Mouse (Mus musculus): Measurements from ENCODE around the gene Gm3448.
"Not testable (repeated sequence)": the region's sequence is repeated elsewhere in the genome, so short reads cannot be mapped to it uniquely, and the experiment has no call there.

Gene Gm3448

DNA sequence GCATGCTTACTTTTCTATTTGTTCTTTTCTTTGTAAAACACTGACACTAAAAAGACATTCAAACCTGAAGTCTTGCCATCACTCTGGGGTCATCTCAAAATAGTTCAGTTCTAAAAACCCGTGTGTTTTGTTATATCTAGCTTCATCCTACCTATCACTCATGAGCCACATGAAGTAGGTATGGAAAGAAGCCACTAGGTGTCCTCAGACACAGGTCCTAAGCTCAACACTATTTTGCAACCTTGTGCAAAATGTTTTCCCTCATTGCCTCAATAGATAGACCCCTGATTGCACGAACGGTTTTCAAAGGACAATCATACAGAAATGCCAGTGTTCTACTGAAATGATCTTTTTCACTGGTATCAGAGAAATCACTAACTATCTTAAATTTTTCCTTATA, 882 bp downstream of the Gm3448 start:
- intact Hi-C loops (cut with DNase I), result not testable (repeated sequence)

DNA sequence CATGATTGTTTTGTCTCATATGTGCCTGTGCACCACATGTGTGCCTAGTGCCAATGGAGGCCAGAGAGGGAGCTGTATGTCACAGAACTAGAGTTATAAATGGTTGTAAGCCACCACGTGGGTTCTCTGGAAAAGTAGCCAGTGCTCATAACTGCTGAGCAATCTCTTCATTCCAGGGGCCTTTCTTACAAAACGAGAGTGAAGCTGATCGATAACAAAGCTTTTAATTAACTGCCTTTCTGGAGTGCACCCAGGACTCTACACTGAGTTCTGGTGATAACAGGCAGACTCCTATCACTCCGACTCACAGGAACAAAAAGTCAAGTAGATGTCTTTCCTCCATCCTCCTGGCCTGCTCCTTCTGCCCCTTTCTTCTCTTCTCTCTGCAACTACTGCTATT, 9.9 kb downstream of the Gm3448 start:
- intact Hi-C loops (cut with DNase I), result not testable (repeated sequence)

GRCm38 (mm10) chr17:15025513-15025912, 15.8 kb downstream of the Gm3448 start:
- intact Hi-C loops (cut with DNase I), result not testable (repeated sequence)

GRCm38 (mm10) chr17:15024502-15025193, 16.7 kb downstream of the Gm3448 start:
- intact Hi-C loops (cut with DNase I), result not testable (repeated sequence)

- intact Hi-C loops (cut with DNase I), result not testable (repeated sequence)
Measured at GRCm38 (mm10) chr17:15023878-15024492, 17.4 kb downstream of the Gm3448 start.

GRCm38 (mm10) chr17:15021503-15022220, 19.7 kb downstream of the Gm3448 start:
- intact Hi-C loops (cut with DNase I), result not testable (repeated sequence)

DNA sequence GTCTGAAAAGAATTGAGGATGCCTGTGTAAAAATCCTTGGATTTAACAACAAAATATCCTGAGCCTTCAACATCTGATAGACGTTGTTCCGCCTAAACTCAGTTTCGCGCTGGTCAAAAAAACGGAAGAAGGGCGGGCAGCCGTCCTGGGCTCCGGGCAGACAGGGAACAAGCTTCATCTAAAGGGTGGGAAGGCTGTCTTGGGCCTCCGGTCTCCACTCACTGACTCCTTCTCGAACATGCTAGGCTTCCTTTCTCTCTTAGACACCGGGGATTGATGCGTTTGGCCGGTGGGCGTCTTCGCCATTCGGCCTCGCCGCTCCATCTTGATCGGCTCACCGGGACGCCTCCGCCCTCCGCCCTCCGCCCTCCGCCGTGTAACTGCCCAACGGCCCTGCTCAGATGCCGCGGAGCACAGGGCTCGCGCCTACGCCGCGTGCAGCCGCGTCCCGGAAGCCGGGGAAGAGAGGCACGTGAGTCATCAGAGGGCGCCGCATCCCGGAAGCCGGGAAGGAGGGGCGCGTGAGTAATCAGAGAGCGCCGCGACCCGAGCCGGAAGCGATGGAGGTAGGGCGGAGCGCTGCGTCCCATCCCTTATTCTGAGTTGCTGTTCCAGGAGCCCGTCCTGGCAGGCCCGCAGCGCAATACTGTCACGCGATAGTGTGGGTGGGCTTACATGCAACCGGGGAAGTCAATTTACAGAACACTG, 31.5 kb downstream of the Gm3448 start, which contains the start of gene Gm3435:
Gm3435 (plus strand) TSS at position 471 of the 708 bp plus-strand sequence.
- intact Hi-C loops (cut with DNase I), result not testable (repeated sequence)

- intact Hi-C loops (cut with DNase I), result not testable (repeated sequence)
Measured at GRCm38 (mm10) chr17:15009088-15009487, 32.2 kb downstream of the Gm3448 start.

DNA sequence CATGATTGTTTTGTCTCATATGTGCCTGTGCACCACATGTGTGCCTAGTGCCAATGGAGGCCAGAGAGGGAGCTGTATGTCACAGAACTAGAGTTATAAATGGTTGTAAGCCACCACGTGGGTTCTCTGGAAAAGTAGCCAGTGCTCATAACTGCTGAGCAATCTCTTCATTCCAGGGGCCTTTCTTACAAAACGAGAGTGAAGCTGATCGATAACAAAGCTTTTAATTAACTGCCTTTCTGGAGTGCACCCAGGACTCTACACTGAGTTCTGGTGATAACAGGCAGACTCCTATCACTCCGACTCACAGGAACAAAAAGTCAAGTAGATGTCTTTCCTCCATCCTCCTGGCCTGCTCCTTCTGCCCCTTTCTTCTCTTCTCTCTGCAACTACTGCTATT, 41.3 kb downstream of the Gm3448 start:
- intact Hi-C loops (cut with DNase I), result not testable (repeated sequence)

GRCm38 (mm10) chr17:14994140-14994539, 47.2 kb downstream of the Gm3448 start:
- intact Hi-C loops (cut with DNase I), result not testable (repeated sequence)

- intact Hi-C loops (cut with DNase I), result not testable (repeated sequence)
Measured at GRCm38 (mm10) chr17:14993139-14993832, 48.1 kb downstream of the Gm3448 start.

DNA sequence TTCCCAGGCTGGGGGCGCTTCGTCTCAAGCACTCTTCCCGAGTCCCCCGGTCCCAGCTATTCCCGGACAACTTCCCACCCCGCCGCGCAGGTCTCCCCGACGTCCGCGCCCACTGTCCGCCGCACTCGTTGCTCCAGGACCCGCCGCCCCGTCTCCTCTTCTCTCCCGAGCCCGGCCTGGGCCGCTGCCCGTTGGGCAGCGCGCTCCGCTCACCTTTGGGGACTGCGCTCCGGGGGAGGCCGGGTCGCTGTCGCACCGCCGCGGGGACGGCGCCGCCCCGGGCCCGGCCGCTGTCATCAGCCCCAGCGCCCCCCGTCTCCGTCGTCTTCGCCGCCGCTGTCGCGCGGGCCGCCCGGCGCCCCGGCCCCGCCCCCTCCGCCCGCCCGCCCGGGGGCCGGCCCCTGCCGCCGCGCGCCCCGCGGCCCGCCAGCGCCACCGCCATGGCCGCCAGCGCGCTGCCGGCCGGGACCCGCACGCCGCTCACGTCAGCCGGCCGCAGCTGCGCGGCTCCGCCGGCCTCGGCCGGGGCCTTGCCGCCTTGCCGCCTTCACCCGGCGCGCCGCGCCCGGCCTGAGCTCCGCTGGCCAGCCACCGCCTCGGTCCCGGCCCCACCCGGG, 48.7 kb downstream of the Gm3448 start:
- intact Hi-C loops (cut with DNase I), result not testable (repeated sequence)

GRCm38 (mm10) chr17:14990116-14990702, 51.1 kb downstream of the Gm3448 start:
- intact Hi-C loops (cut with DNase I), result not testable (repeated sequence)

- intact Hi-C loops (cut with DNase I), result not testable (repeated sequence)
Measured at GRCm38 (mm10) chr17:14978362-14979038, 62.8 kb downstream of the Gm3448 start, which contains the start of the genes 9030025P20Rik and Gm3417. TSS of gene 9030025P20Rik (plus strand) at chr17:14978468. TSS of gene Gm3417 (minus strand) at chr17:14978790.

DNA sequence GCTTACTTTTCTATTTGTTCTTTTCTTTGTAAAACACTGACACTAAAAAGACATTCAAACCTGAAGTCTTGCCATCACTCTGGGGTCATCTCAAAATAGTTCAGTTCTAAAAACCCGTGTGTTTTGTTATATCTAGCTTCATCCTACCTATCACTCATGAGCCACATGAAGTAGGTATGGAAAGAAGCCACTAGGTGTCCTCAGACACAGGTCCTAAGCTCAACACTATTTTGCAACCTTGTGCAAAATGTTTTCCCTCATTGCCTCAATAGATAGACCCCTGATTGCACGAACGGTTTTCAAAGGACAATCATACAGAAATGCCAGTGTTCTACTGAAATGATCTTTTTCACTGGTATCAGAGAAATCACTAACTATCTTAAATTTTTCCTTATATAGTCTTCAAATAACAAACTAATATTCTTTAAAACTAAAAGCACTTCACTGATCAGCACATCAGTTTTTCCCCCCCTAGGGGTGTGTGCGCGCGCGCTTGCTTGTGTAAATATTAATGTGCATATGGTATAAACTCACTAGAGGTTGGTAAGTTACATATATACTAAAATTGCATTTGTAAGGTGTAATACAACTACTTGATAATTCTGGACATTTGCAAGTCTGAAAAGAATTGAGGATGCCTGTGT, 63.5 kb downstream of the Gm3448 start:
- intact Hi-C loops (cut with DNase I), result not testable (repeated sequence)

DNA sequence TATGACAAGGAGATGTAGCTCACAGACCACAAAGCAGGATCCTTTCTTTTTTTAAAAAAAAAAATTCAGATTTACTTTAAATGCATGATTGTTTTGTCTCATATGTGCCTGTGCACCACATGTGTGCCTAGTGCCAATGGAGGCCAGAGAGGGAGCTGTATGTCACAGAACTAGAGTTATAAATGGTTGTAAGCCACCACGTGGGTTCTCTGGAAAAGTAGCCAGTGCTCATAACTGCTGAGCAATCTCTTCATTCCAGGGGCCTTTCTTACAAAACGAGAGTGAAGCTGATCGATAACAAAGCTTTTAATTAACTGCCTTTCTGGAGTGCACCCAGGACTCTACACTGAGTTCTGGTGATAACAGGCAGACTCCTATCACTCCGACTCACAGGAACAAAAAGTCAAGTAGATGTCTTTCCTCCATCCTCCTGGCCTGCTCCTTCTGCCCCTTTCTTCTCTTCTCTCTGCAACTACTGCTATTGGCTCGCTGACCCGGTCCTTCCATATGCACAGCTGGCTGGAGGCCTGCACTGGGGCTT, 72.9 kb downstream of the Gm3448 start:
- intact Hi-C loops (cut with DNase I), result not testable (repeated sequence)

DNA sequence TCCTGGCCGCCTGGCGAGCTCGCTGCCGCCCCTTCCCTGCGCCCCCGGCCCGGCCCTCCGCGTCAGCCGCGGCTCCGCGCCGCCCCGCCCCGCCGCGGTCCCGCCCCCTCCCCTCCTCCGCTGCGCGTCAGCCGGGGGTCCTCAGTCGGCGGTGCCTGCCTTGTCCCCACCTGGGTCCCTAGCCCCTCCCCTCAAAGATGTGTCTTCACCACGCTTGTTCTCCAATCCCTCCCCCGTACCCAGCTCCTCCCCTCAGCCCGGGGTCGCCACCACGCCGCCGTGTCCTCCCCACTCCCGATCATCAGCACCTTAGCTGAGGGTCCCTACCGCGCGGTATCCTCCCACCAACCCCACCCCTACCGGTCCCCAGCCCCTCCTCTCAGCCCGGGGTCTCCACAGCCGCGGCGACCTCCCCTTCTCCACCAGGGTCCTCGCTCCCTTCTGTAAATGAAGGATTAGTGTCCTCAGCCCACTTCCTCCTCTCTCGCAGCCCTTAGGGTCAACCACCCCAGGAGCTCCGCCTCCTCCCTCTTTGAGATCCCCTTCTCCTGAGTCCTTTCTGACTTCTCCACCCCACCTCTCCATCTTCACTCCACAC, 79.7 kb downstream of the Gm3448 start:
- intact Hi-C loops (cut with DNase I), result not testable (repeated sequence)

DNA sequence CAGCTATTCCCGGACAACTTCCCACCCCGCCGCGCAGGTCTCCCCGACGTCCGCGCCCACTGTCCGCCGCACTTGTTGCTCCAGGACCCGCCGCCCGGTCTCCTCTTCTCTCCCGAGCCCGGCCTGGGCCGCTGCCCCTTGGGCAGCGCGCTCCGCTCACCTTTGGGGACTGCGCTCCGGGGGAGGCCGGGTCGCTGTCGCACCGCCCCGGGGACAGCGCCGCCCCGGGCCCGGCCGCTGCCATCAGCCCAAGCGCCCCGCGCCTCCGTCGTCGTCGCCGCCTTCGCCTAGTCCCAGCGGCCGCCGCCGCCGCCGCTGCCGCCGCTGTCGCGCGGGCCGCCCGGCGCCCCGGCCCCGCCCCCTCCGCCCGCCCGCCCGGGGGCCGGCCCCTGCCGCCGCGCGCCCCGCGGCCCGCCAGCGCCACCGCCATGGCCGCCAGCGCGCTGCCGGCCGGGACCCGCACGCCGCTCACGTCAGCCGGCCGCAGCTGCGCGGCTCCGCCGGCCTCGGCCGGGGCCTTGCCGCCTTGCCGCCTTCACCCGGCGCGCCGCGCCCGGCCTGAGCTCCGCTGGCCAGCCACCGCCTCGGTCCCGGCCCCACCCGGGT, 80.3 kb downstream of the Gm3448 start, which contains the start of gene Phf10:
Phf10 (minus strand) TSS at position 323 of the 606 bp plus-strand sequence.
- intact Hi-C loops (cut with DNase I), result not testable (repeated sequence)
